Mouse (Mus musculus) gastrocnemius, postnatal 14 days (tissue): Measurements from ENCODE around the gene Gm49405. TPM values are rescaled to one million over a fixed set of nuclear protein-coding genes. Genes with fewer than 3 reads are reported as not detected.
"Not testable (repeated sequence)": the region's sequence is repeated elsewhere in the genome, so short reads cannot be mapped to it uniquely, and the experiment has no call there.

ENCODE experiments used
- DNase-seq: peaks from one replicate; pipeline ENCODE4 v3.0.0; 2021; ENCODE audit warnings: mixed read lengths
- intact Hi-C: fragments of 180-260 bp; cut with DNase I; formaldehyde crosslinking; loops from one replicate; pipeline ENCODE4 v1.15.1; 2025; ENCODE audit warnings: low total_unique reads
- total RNA-seq, 2 experiments: library from RNA; stranded (reverse); gene quantifications; 2 replicates each; pipeline ENCODE4 v1.2.3; 2021

Gm49405 gene
- total RNA-seq, 2 experiments from 2014 or later = 0.18 to 0.31 TPM

DNA sequence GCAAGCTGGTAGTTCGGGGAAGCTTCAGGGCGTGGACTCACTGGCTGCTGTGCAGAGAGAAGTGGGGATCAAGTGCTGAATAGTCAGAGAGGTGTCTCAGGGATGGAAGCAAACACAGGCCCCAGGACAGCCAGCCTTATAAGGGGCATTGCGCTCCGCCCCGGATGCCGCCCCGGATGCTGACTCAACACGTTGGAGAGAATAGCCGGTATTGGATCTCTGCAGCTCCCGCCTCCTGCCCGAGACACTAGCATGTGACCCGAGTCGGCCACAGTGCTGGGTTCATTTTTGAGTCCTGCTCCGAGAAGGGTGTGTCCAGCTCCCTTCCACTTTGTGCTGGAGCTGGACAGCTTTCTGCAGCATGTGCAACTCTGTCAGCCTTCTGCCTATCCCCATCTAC, 41.7 kb downstream of the Gm49405 start:
- intact Hi-C loops = no loop called here
- DNase-seq = peak; percentile 67

DNA sequence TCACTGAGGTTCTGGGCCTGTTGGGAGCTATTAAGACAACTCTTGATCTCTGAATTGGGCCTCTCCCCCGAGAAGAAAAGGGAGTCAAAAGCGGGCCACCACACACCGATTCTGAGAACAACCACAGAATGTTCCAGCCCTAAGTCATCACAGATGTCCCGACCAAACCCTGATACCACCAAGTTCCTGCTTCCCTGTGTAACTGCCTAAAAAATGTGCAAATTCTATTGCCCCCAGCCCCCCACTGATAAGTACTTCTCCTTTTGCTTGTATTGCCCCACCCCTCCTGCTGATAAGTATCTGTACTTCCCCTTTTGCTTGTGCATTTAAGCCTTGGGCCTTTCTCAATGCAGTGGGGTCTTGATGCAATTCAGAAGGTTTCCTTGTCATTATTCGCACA, 43.7 kb downstream of the Gm49405 start:
- intact Hi-C loops, DNase-seq: not testable (repeated sequence)

DNA sequence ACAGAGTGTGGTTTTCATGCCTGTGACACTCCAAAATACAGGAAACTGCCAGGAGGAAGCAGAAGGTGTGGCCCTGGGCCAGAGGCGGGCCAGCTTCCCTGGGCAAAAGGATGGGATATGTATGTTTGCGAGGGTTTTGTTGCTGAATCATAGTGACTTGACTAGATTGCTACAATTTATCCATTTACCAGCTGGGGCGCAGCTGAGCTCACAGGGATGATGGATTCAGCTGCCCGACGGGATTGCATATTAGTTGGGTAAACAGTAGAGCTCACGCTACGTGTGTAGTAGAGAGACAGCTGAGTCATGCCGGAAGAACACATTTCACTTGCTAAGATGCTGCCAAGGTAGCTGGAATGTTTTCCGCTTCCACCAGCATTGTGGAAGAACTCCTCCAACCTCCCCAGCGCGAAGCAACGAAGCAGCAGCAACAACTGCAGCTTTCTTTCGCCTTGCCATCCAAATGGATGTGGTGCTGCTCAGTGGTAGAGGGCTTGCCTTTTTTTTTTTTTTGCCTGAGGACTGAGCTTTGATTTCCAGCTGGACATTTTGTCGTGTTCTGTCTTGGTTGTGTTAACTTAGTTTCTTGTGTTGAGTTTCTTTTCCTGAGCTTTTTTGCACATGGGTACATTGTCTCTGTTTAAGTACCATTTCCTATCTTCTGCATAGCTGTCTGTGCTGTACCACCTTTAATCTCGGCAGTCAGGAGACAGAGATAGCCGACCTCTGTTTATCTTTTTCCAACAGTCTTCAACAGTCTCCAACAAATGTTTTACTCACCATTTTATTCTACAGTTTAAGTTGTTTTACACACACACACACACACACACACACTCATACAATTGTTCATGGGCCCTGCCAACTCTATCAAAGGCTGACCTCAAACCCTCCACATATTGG, 45.8 kb downstream of the Gm49405 start, which contains the start of gene Gstp2:
Gene Gstp2, minus strand, starts transcription at position 58 of the 900 bp plus-strand sequence.
- intact Hi-C loops = no loop called here
- peak; percentile 75 for DNase-seq

DNA sequence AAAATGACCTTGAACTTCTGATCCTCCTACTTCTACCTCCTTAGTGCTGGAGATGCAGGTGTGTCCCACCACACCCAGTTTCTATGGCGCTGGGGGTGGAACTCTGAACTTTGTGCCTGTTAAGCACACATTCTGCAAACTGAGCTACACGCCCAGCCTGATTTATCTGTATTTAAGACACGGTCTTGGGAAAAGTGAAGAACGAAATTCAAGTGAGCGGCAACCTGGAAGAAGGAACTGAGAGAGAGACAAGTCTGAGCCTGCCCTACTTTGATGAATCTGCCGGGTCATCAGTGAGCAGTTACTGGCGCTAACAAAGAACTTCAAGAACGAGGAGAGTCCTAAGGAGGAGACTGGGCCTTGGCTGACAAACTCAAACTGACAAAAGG, 46.4 kb downstream of the Gm49405 start:
- intact Hi-C loops = no loop called here
- DNase-seq = no peak

DNA sequence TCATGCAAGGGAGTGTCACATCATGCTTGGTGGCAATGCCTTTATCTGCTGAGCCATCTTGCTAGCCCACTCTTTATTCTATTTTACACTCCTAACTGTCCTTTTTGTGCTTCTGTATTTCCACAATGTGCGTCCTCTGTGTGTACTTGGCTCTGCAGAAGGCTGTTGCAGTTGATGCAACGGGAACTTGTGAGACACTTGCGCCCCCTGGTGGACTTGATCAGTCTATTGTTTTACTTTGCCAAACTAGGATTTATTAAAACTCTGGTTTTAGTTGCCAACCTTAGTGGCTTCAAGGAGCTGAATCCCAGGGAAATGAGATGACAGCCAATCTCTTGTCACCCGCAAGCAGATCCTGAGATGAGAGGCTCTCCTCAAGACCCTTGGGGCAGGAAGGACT, 47.4 kb downstream of the Gm49405 start:
- intact Hi-C loops = no loop called here

DNA sequence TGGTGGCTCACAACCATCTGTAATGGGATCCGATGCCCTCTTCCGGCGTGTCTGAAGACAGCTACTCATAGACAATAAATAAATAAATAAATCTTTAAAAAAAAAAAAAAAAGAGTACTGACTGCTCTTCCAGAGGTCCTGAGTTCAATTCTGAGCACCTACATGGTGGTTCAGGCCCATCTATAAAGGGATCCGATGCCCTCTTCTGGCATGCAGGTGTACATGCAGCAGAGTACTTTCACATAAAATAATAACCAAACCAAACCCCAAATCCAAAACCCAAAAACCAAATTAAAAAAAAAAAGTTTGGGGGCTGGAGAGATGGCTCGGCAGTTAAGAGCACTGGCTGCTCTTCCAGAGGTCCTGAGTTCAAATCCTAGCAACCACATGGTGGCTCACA, 48.6 kb downstream of the Gm49405 start:
- intact Hi-C loops = loop anchor here (1.0 kb wide), 1 partner anchor 30 kb away; no protein-coding TSS in a partner anchor
- not testable (repeated sequence) for DNase-seq

More for the DNA sequence above, 47.4 kb downstream of the Gm49405 start:
- DNase-seq = peak; percentile 83

DNA sequence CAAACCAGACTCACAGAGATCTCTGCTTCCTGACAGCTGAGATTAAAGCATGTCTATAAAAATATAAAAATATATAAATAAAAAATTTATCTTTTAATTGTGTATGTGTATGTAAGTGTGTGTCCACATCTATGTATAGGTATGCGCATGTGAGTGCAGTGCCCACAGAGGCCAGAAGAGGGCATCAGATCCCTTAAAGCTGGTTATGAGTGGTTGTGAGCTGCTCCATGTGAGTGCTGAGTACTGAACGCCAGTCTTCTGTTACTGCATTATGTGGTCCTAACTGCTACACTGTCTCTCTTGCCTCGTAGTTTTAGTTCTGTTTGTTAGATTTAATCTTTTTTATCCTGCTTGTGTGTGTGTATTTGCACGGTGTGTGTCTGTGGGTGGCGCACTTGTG, 50.6 kb downstream of the Gm49405 start:
- no peak for DNase-seq
- intact Hi-C loops = no loop called here

DNA sequence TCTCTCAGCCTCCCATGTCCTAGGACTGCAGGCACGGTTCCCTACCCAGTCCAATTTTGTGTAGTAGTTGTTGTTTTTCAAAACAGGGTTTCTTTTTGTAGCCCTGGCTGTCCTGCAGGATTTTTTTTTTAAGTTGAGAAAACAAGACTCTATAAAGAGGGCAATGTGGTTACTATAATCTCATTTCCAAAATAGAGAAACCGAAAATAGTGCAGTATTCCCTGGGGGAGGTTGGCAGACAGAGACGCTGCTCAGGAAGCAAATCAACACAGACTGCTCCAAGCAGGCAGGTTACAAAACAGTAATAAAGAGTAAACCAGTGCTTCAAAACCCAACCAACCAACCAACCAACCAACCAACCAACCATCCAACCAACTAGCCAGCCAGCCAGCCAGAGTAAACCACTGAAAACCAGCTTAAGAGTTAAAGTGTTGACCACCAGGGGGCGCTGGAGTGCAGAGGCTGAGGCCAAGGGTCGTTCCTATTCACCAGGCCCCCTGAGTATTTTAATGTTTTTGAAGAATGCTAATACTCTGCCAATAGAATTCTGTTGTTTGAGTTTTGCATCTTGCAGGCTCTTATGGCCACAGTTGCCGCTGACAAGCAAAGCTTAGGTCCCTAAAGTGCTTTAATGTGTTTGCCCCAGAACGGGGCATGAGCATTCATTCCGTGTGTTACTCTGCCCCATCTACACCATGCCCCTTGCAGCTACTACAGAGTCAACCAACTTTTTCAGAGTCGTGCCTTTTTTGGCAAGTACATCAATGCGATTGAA, 51.5 kb downstream of the Gm49405 start:
- intact Hi-C loops = no loop called here
- peak; percentile 75 for DNase-seq

DNA sequence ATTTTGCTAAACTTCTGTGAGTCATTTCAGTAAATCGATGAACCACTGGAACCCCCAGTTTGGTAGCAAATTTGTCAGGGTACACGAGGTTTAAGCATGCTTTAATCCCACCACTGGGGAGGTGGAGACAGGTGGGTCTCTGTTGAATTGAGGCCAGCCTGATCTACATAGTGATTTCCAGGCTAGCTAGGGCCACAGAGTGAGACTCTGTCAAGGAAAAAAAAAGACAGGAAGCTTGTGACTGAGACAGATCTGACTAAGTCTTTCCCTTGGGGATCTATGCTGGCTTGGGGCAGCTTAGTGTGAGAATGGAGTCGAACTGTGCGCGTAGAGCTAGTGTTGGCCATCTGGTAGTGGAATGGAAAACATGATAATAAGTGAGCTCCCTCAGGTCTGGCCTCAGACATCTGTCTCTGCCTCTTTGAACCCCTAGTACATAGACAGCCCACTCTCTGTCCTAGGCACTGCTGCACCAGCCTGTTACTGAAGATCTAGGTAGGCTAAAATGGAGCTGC, 52.1 kb downstream of the Gm49405 start:
- intact Hi-C loops = no loop called here
- DNase-seq = no peak

DNA sequence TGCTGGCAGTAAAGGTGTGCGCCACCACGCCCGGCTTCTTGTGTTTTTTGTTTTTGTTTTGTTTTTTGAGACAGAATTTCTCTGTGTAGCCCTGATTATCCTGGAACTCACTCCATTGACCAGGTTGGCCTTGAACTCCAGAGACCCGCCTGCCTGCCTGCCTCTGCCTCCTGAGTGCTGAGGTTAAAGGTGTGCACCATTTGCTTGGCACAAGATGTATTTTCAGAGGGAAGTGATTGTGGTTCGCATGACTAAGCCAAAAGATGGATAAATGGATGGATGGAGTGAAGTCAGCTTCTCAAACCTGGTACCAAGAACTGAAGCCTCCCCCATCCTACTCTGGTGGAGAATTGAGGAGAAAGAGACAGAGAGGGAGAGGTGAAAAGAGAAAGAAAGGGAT, 54.2 kb downstream of the Gm49405 start:
- intact Hi-C loops = no loop called here
- DNase-seq = no peak

Other genes starting within 250 kb of the Gm49405 start
- 10 to 100 TPM; 20.1 to 20.2 TPM for gene Kmt5b, start 233.2 kb upstream of the Gm49405 start, total RNA-seq
- gene Chka, start 148.9 kb upstream of the Gm49405 start, total RNA-seq = 1 to 10 TPM; 3.5 to 4.5 TPM
- gene Tcirg1, start 93.5 kb upstream of the Gm49405 start, total RNA-seq = 1 to 10 TPM; 7.3 to 8.5 TPM
- 100 to 1,000 TPM; 206 to 256 TPM for gene Ndufs8, start 87.9 kb upstream of the Gm49405 start, total RNA-seq
- 1 to 10 TPM; 2.1 to 2.5 TPM for gene Aldh3b1, start 70.8 kb upstream of the Gm49405 start, total RNA-seq
- gene Unc93b1, start 65.4 kb upstream of the Gm49405 start, total RNA-seq = 10 to 100 TPM; 13.7 to 13.8 TPM
- not detected for gene Aldh3b3, start 42.0 kb upstream of the Gm49405 start, total RNA-seq
- under 1 TPM; 0.38 to 0.80 TPM for gene Aldh3b2, start 28.3 kb upstream of the Gm49405 start, total RNA-seq
- gene Acy3, start 14.1 kb upstream of the Gm49405 start, total RNA-seq = 1 to 10 TPM; 3.6 to 4.2 TPM
- not detected for gene Tbx10, start 7.9 kb upstream of the Gm49405 start, total RNA-seq
- 10 to 100 TPM; 19.2 to 19.6 TPM for gene Nudt8, start within 50 bp of the Gm49405 start, total RNA-seq
- under 1 TPM; 0.57 to 0.84 TPM for gene Doc2g, start 2.7 kb downstream of the Gm49405 start, total RNA-seq
- gene Ndufv1, start 12.2 kb downstream of the Gm49405 start, total RNA-seq = 100 to 1,000 TPM; 365 to 434 TPM
- 100 to 1,000 TPM; 228 to 235 TPM for gene Gstp1, start 37.4 kb downstream of the Gm49405 start, total RNA-seq
- 10 to 100 TPM; 72.8 to 85.9 TPM for gene Gstp2, start 45.4 kb downstream of the Gm49405 start, total RNA-seq
- not detected for gene Gstp3, start 58.9 kb downstream of the Gm49405 start, total RNA-seq
- gene Cabp2, start 81.0 kb downstream of the Gm49405 start, total RNA-seq = not detected
- gene Cdk2ap2, start 96.6 kb downstream of the Gm49405 start, total RNA-seq = 10 to 100 TPM; 17.3 to 17.5 TPM
- 1 to 10 TPM; 3.7 to 4.2 TPM for gene Pitpnm1, start 99.4 kb downstream of the Gm49405 start, total RNA-seq
- 10 to 100 TPM; 51.4 to 57.9 TPM for gene Aip, start 125.2 kb downstream of the Gm49405 start, total RNA-seq
- not detected for gene Gpr152, start 139.2 kb downstream of the Gm49405 start, total RNA-seq
- gene Cabp4, start 143.4 kb downstream of the Gm49405 start, total RNA-seq = under 1 TPM in 1 of 2 experiments, not detected in 1; 0.14 TPM
- 10 to 100 TPM; 31.7 to 31.8 TPM for gene Coro1b, start 148.0 kb downstream of the Gm49405 start, total RNA-seq
- under 1 TPM; 0.29 to 0.78 TPM for gene Ptprcap, start 153.0 kb downstream of the Gm49405 start, total RNA-seq
- gene Rps6kb2, start 162.7 kb downstream of the Gm49405 start, total RNA-seq = 10 to 100 TPM; 28.5 to 31.3 TPM
- 10 to 100 TPM; 23.4 to 27.5 TPM for gene Carns1, start 174.9 kb downstream of the Gm49405 start, total RNA-seq
- 1 to 10 TPM; 2.7 TPM for gene Tbc1d10c, start 190.7 kb downstream of the Gm49405 start, total RNA-seq
- gene Ppp1ca, start 191.4 kb downstream of the Gm49405 start, total RNA-seq = 100 to 1,000 TPM; 266 to 269 TPM
- gene Rad9a, start 201.0 kb downstream of the Gm49405 start, total RNA-seq = 1 to 10 TPM; 3.1 to 3.4 TPM
- 1 to 10 TPM in 1 of 2 experiments, under 1 TPM in 1; 0.58 to 1.2 TPM for gene Clcf1, start 213.6 kb downstream of the Gm49405 start, total RNA-seq
- not detected for gene AC109138.7, start 213.7 kb downstream of the Gm49405 start, total RNA-seq
- 10 to 100 TPM; 21.4 to 22.7 TPM for gene Pold4, start 231.3 kb downstream of the Gm49405 start, total RNA-seq